Mouse (Mus musculus): ENCODE measurements around the gene Fancc.

DNA sequence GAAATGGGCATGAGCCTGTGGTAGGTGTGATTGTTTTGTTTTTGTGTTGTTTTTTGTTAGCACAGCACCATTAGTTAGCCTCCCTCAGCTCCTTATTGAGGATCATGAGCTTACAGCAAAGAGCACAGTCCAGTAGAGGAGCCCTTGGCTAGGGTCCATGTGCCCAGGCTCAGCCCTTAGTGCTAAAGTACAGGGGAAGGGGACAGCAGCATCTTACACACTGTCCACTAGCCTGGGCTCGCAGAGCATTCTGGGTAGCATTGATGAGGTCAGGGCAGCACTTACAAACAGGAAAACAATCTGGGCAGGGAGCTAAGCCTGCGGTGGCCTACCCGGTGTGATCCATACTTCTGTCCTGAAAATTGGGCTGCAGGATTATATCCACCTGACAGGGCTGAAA is 261.5 kb downstream of the Fancc start:
- TF ChIP-seq CTCF (IDR thresholded peaks at IDR 0.05; ENCODE audit: low read depth) (no peak), EP300 (optimal IDR thresholded peaks at IDR 0.05) (no peak)

Data from stomach, postnatal 0 days (tissue).